In genomic region chr6:120482021-120482420, GRCm38 (mm10) we compare ENCODE assay signal across 25 mouse cellular contexts. TPM values are rescaled to one million over a fixed set of nuclear protein-coding genes. Genes with fewer than 3 reads are reported as not detected.
"Had no signal": no experiment of that assay in that cellular context is flagged by ENCODE, and none has a peak within 500 bp of the region (broad histone marks: within the 10 kb centered on the region; RNA-seq: fewer than 3 reads in every experiment).

No protein-coding gene starts in this region.

- H3K27me3 ChIP-seq: hindbrain, embryonic 12.5 days; intestine, embryonic 15.5 days; liver, embryonic 13.5 days had no signal

- DNase-seq: gastrocnemius, postnatal 14 days; gastrocnemius, postnatal 36 days; heart, postnatal 14 days; kidney, adult 8-10 months; liver, embryonic 13.5 days had no signal

- ATAC-seq: hindbrain, embryonic 16.5 days; inflammation-experienced regulatory T-cells, adult 6 months; intestine, embryonic 15.5 days; intestine, postnatal 0 days had no signal

- H3K4me2 ChIP-seq: heart, embryonic 13.5 days; heart, embryonic 15.5 days; hindbrain, embryonic 12.5 days; hindbrain, embryonic 14.5 days; intestine, embryonic 15.5 days; limb, embryonic 12.5 days; liver, embryonic 11.5 days; liver, embryonic 13.5 days; liver, embryonic 15.5 days had no signal

- H3K9ac ChIP-seq: heart, embryonic 13.5 days; heart, embryonic 15.5 days; hindbrain, embryonic 12.5 days; hindbrain, embryonic 14.5 days; intestine, embryonic 15.5 days; limb, embryonic 12.5 days; liver, embryonic 13.5 days; liver, embryonic 15.5 days had no signal

- H3K4me1 ChIP-seq: intestine, embryonic 15.5 days had no signal

- H3K9me3 ChIP-seq: heart, embryonic 10.5 days; heart, embryonic 13.5 days; heart, embryonic 15.5 days; hindbrain, embryonic 12.5 days; intestine, embryonic 15.5 days; limb, embryonic 10.5 days; limb, embryonic 12.5 days; liver, embryonic 13.5 days; liver, embryonic 15.5 days had no signal

- H3K4me3 ChIP-seq: heart, embryonic 10.5 days; heart, embryonic 13.5 days; heart, embryonic 15.5 days; hindbrain, embryonic 12.5 days; intestine, embryonic 15.5 days; layer of hippocampus, adult 2 months; limb, embryonic 10.5 days; limb, embryonic 12.5 days; liver, embryonic 13.5 days; liver, embryonic 15.5 days had no signal

- H3K36me3 ChIP-seq: intestine, embryonic 15.5 days had no signal

- H3K27ac ChIP-seq: heart, embryonic 10.5 days; heart, embryonic 13.5 days; heart, embryonic 15.5 days; hindbrain, embryonic 12.5 days; hindbrain, embryonic 14.5 days; intestine, embryonic 15.5 days; layer of hippocampus, adult 2 months; limb, embryonic 10.5 days; limb, embryonic 12.5 days; liver, embryonic 13.5 days; liver, embryonic 15.5 days had no signal

RNA-seq across cellular contexts. Expression of gene Tmem121b, which starts 11.6 kb away (rescaled TPM):
- total RNA-seq: gastrocnemius, adult 18-20 months; gastrocnemius, adult 8-10 months; gastrocnemius, postnatal 36 days; heart, adult 18-20 months; heart, adult 8-10 months; heart, postnatal 36 days had no signal
- polyA plus RNA-seq: heart, embryonic 15.5 days; heart, postnatal 0 days; liver, embryonic 13.5 days; liver, embryonic 15.5 days had no signal
